Mouse (Mus musculus): ENCODE measurements around the gene Cbr4. TPM values are rescaled to one million over a fixed set of nuclear protein-coding genes. Genes with fewer than 3 reads are reported as not detected.
A peak's percentile ranks its signal among the peaks of the same experiment; 100 is the strongest.

Gene Cbr4
- total and polyA plus RNA-seq, 3 experiments = 37.0 to 59.1 (median 40.2) TPM

- in situ Hi-C loops (cut with MboI; ENCODE audit: low pct_ligation_motif_present, low pct_unique_long_range_greater_than_20kb, low sequenced_read_pairs) = loop anchor here (10.0 kb wide), 1 partner anchor 163 kb away; no protein-coding TSS in a partner anchor
- Histone ChIP-seq H3K4me1 (ENCODE audit: control insufficient read depth in 1 of 2, insufficient read depth in 2 of 2) (0 out of 4 replicates have a peak, but pooled peaks cover 0 to 9% of the 10 kb centered on the region in 2 experiments), H3K9me3 (replicated peaks; ENCODE audit: low read length) (no peaks in the 10 kb centered on the region), H3K79me2 (replicated peaks; ENCODE audit: control insufficient read depth, extremely low read depth, insufficient read depth, poor library complexity, severe bottlenecking) (no peaks in the 10 kb centered on the region), H3K27me3 (replicated peaks) (no peaks in the 10 kb centered on the region), H3K4me3 (replicated peaks in 1 of 3; ENCODE audit: low read depth in 2 of 3, low read length in 2 of 3, poor library complexity in 1 of 3) (no peak overlapping the region), H3K4me2 (ENCODE audit: insufficient read depth, low read depth, poor library complexity, severe bottlenecking) (no peak overlapping the region), H3K9ac (ENCODE audit: insufficient read depth, low read depth) (no peak overlapping the region), H3K27ac (ENCODE audit: insufficient read depth, low read depth) (no peak overlapping the region), H3K36me3 (replicated peaks in 1 of 2; ENCODE audit: control insufficient read depth in 1 of 2, insufficient read depth in 1 of 2, low read length in 1 of 2) (peaks cover 3 to 37% of the 10 kb centered on the region in 2 experiments)
- peak; percentile 24 for DNase-seq (ENCODE audit: extremely low read depth)
- dilution Hi-C loops (cut with MboI; ENCODE audit: extremely low pct_ligation_motif_present, extremely low pct_unique_long_range_greater_than_20kb, low sequenced_read_pairs) = no loop called here
- TF ChIP-seq PAX5 (IDR thresholded peaks at IDR 0.05; ENCODE audit: low read length) (no peak), UBTF (IDR thresholded peaks at IDR 0.05; ENCODE audit: low read depth, low read length) (no peak), SMC3 (IDR thresholded peaks at IDR 0.05; ENCODE audit: low read depth, low read length) (peak; percentile 40), TCF12 (IDR thresholded peaks at IDR 0.05; ENCODE audit: low read depth, low read length) (no peak), MXI1 (IDR thresholded peaks at IDR 0.05; ENCODE audit: low read depth, low read length) (no peak), MAX (IDR thresholded peaks at IDR 0.05; ENCODE audit: low read length) (no peak), MYC (IDR thresholded peaks at IDR 0.05; ENCODE audit: low read depth, low read length) (no peak), CTCF (conservative IDR thresholded peaks at IDR 0.05 in 1 of 2, IDR thresholded peaks at IDR 0.05 in 1 of 2; ENCODE audit: low read depth in 2 of 2, low read length in 2 of 2) (peak in 1 of 2 experiments; percentile 61; a peak in 3 of 4 replicates), E2F4 (IDR thresholded peaks at IDR 0.05; ENCODE audit: insufficient replicate concordance, low read depth, low read length) (no peak), CHD2 (IDR thresholded peaks at IDR 0.05; ENCODE audit: low read length) (no peak), MAFK (IDR thresholded peaks at IDR 0.05; ENCODE audit: insufficient replicate concordance, low read length) (no peak), RAD21 (IDR thresholded peaks at IDR 0.05; ENCODE audit: low read depth, low read length) (peak; percentile 15), ZC3H11A (IDR thresholded peaks at IDR 0.05; ENCODE audit: low read depth, low read length) (no peak), ELF1 (IDR thresholded peaks at IDR 0.05; ENCODE audit: low read depth, low read length) (no peak), ETS1 (conservative IDR thresholded peaks at IDR 0.05; ENCODE audit: low read depth, low read length) (no peak), CHD1 (IDR thresholded peaks at IDR 0.05; ENCODE audit: low read depth, low read length) (no peak), JUN (IDR thresholded peaks at IDR 0.05; ENCODE audit: insufficient read depth, low read depth, low read length) (no peak), TBP (conservative IDR thresholded peaks at IDR 0.05; ENCODE audit: low read depth, low read length) (no peak), POLR2AphosphoS2 (IDR thresholded peaks at IDR 0.05; ENCODE audit: low read depth, low read length) (no peak), ZKSCAN1 (IDR thresholded peaks at IDR 0.05; ENCODE audit: borderline replicate concordance, low read depth, low read length) (no peak), USF1 (IDR thresholded peaks at IDR 0.05; ENCODE audit: low read depth, low read length) (no peak), KAT2A (IDR thresholded peaks at IDR 0.05; ENCODE audit: insufficient replicate concordance, low read length) (no peak)
Measured at GRCm38 (mm10) chr8:61531944-61532795, 44.6 kb downstream of the Cbr4 start.

Measured in CH12.LX (cell line).